10 mouse cellular contexts compared by ENCODE assay signal in genomic region chr4:150825531-150825930, GRCm38 (mm10). TPM values are rescaled to one million over a fixed set of nuclear protein-coding genes. Genes with fewer than 3 reads are reported as not detected.
DNase-seq lines count a peak whose midpoint lies in the region; ATAC-seq lines count a peak whose summit lies in the region.
"Had no signal": no experiment of that assay in that cellular context is flagged by ENCODE, and none has a peak within 500 bp of the region (broad histone marks: within the 10 kb centered on the region; RNA-seq: fewer than 3 reads in every experiment).

No protein-coding gene starts in this region.

- H3K9me3 ChIP-seq in heart, embryonic 10.5 days = no peaks in the 10 kb centered on the region
- no peaks in the 10 kb centered on the region for H3K9me3 ChIP-seq in embryonic facial prominence, embryonic 10.5 days
- no peaks in the 10 kb centered on the region for H3K9me3 ChIP-seq in kidney, embryonic 16.5 days (ENCODE audit: low read length)

- no peaks in the 10 kb centered on the region for H3K27me3 ChIP-seq in heart, embryonic 10.5 days (ENCODE audit: insufficient read depth, poor library complexity, severe bottlenecking)
- H3K27me3 ChIP-seq in embryonic facial prominence, embryonic 10.5 days (replicated peaks; ENCODE audit: low read depth, poor library complexity, severe bottlenecking) = no peaks in the 10 kb centered on the region
- no peaks in the 10 kb centered on the region for H3K27me3 ChIP-seq in kidney, embryonic 16.5 days (ENCODE audit: insufficient read depth, low read length)

- H3K27ac ChIP-seq in heart, embryonic 10.5 days = peak overlapping the region; percentile 80
- H3K27ac ChIP-seq in embryonic facial prominence, embryonic 10.5 days (replicated peaks) = peak overlapping the region; percentile 76
- H3K27ac ChIP-seq in kidney, embryonic 16.5 days (ENCODE audit: low read length) = peak overlapping the region; percentile 91

- H3K36me3 ChIP-seq in heart, embryonic 10.5 days = no peaks in the 10 kb centered on the region
- no peaks in the 10 kb centered on the region for H3K36me3 ChIP-seq in embryonic facial prominence, embryonic 10.5 days (replicated peaks)
- H3K36me3 ChIP-seq in kidney, embryonic 16.5 days (ENCODE audit: insufficient read depth, low read length) = no peaks in the 10 kb centered on the region

- H3K4me2 ChIP-seq in kidney, embryonic 16.5 days (replicated peaks; ENCODE audit: low read depth, low read length) = no peak overlapping the region

- no peak for DNase-seq in heart, embryonic 10.5 days (ENCODE audit: low spot score)
- DNase-seq in heart, adult 18-20 months = no peak
- DNase-seq in embryonic facial prominence, embryonic 10.5 days (ENCODE audit: low spot score) = peak; percentile 63
- peak; percentile 67 for DNase-seq in lung, postnatal 14 days
- DNase-seq in ovary, postnatal 36 days (ENCODE audit: low spot score) = no peak
- no peak for DNase-seq in cerebellum, adult 11-12 months
- DNase-seq: cerebellum, adult 8-10 months had no signal

- H3K9ac ChIP-seq in kidney, embryonic 16.5 days (replicated peaks; ENCODE audit: low read length) = no peak overlapping the region

- 36% methylated on average over 7 of the region's 7 CpGs for WGBS in heart, embryonic 10.5 days
- 23% methylated on average over 7 of the region's 7 CpGs for WGBS in embryonic facial prominence, embryonic 10.5 days
- WGBS in kidney, embryonic 16.5 days = 19% methylated on average over 7 of the region's 7 CpGs

- H3K4me3 ChIP-seq in heart, embryonic 10.5 days = no peak overlapping the region
- no peak overlapping the region for H3K4me3 ChIP-seq in embryonic facial prominence, embryonic 10.5 days
- H3K4me3 ChIP-seq in kidney, embryonic 16.5 days (ENCODE audit: low read length) = no peak overlapping the region
- H3K4me3 ChIP-seq: myocyte had no signal

- H3K4me1 ChIP-seq in heart, embryonic 10.5 days = peaks cover 63% of the 10 kb centered on the region
- H3K4me1 ChIP-seq in embryonic facial prominence, embryonic 10.5 days = peaks cover 71% of the 10 kb centered on the region
- peaks cover 52% of the 10 kb centered on the region for H3K4me1 ChIP-seq in kidney, embryonic 16.5 days (ENCODE audit: insufficient read depth, low read length)

- peak; percentile 62 for ATAC-seq in kidney, embryonic 16.5 days (ENCODE audit: low FRiP score, low TSS enrichment)
- ATAC-seq in activated CD4-positive, CD25-positive, alpha-beta regulatory T cell, adult 4 months = no peak

RNA-seq across cellular contexts. Expression of gene Errfi1, which starts 28.2 kb away (rescaled TPM):
- polyA plus RNA-seq in heart, embryonic 10.5 days (2016; fragmentation: Nextera tagmentation; extraction: Ambion mirVana) = 15.3 and 25.7 TPM in 2 replicates
- 10 to 100 TPM; 26.7 to 29.9 TPM for total RNA-seq in heart, adult 18-20 months (2021)
- polyA plus RNA-seq in embryonic facial prominence, embryonic 10.5 days (2016; fragmentation: Nextera tagmentation; extraction: Ambion mirVana) = 27.0 and 28.1 TPM in 2 replicates
- 32.8 and 33.4 TPM in 2 replicates for polyA plus RNA-seq in kidney, embryonic 16.5 days (2015; fragmentation: Nextera tagmentation; extraction: Ambion mirVana)
- 1 to 10 TPM; 2.0 to 2.4 TPM for polyA plus RNA-seq in activated CD4-positive, CD25-positive, alpha-beta regulatory T cell, adult 4 months (2017; shearing (Covaris generic))

Comparison
In these comparisons a context has a peak if more than half of its experiments do, and no peak if none do; other contexts are left out.
1. DNase-seq: peak in embryonic facial prominence, embryonic 10.5 days (single experiment) and lung, postnatal 14 days (single experiment); none in heart, embryonic 10.5 days (single experiment), heart, adult 18-20 months (0 of 2), ovary, postnatal 36 days (single experiment) and cerebellum, adult 11-12 months (single experiment).
2. Peak in every context shown above with its lines, with median percentiles within 50 percentile points of each other: H3K27ac ChIP-seq.